Mouse (Mus musculus): Measurements from ENCODE around the gene Efcab1. TPM values are rescaled to one million over a fixed set of nuclear protein-coding genes. Genes with fewer than 3 reads are reported as not detected.
"Not testable (repeated sequence)": the region's sequence is repeated elsewhere in the genome, so short reads cannot be mapped to it uniquely, and the experiment has no call there.

Gene Efcab1
- polyA plus RNA-seq, 1 experiment from 2014 or later = 0.14 TPM

GRCm38 (mm10) chr16:14894713-14895112 lies 11.7 kb upstream of the Efcab1 start:
- WGBS (ENCODE audit: insufficient replicate concordance) = 78% methylated on average over 1 of the region's 1 CpGs
- DNase-seq = no peak
- Histone ChIP-seq H3K27ac (ENCODE audit: low read depth) (no peak overlapping the region), H3K4me3 (ENCODE audit: low read depth, low read length) (no peak overlapping the region), H3K36me3 (replicated peaks; ENCODE audit: insufficient read depth, low read length) (no peaks in the 10 kb centered on the region), H3K4me2 (ENCODE audit: low read depth, low read length) (no peak overlapping the region), H3K9me3 (ENCODE audit: low read length) (no peaks in the 10 kb centered on the region), H3K4me1 (ENCODE audit: insufficient read depth) (no peaks in the 10 kb centered on the region), H3K9ac (replicated peaks) (no peak overlapping the region), H3K27me3 (ENCODE audit: insufficient read depth, low read length) (no peaks in the 10 kb centered on the region)
- TF ChIP-seq CTCF (IDR thresholded peaks at IDR 0.05; ENCODE audit: low read depth) (no peak), EP300 (IDR thresholded peaks at IDR 0.05; ENCODE audit: low read depth) (no peak)
- ATAC-seq = no peak

GRCm38 (mm10) chr16:14895543-14895942 lies 10.9 kb upstream of the Efcab1 start:
- WGBS (ENCODE audit: insufficient replicate concordance) = 52% methylated on average over 2 of the region's 2 CpGs
- Histone ChIP-seq H3K9me3 (ENCODE audit: low read length) (no peaks in the 10 kb centered on the region), H3K4me2 (ENCODE audit: low read depth, low read length) (no peak overlapping the region), H3K9ac (replicated peaks) (no peak overlapping the region), H3K4me1 (ENCODE audit: insufficient read depth) (no peaks in the 10 kb centered on the region), H3K27ac (ENCODE audit: low read depth) (no peak overlapping the region), H3K27me3 (ENCODE audit: insufficient read depth, low read length) (no peaks in the 10 kb centered on the region), H3K4me3 (ENCODE audit: low read depth, low read length) (no peak overlapping the region), H3K36me3 (replicated peaks; ENCODE audit: insufficient read depth, low read length) (no peaks in the 10 kb centered on the region)
- TF ChIP-seq CTCF (IDR thresholded peaks at IDR 0.05; ENCODE audit: low read depth) (no peak), EP300 (IDR thresholded peaks at IDR 0.05; ENCODE audit: low read depth) (no peak)
- ATAC-seq (no peak), DNase-seq (no peak)

- not testable (repeated sequence) for H3K4me2 ChIP-seq (ENCODE audit: low read depth, low read length); H3K9me3 ChIP-seq (ENCODE audit: low read length); H3K27me3 ChIP-seq (ENCODE audit: insufficient read depth, low read length); H3K9ac ChIP-seq (replicated peaks); H3K4me3 ChIP-seq (ENCODE audit: low read depth, low read length); ATAC-seq; H3K4me1 ChIP-seq (ENCODE audit: insufficient read depth); H3K27ac ChIP-seq (ENCODE audit: low read depth); DNase-seq; H3K36me3 ChIP-seq (replicated peaks; ENCODE audit: insufficient read depth, low read length)
- 68% methylated on average over 3 of the region's 3 CpGs for WGBS (ENCODE audit: insufficient replicate concordance)
These were observed 24.3 kb downstream of the Efcab1 start for GRCm38 (mm10) chr16:14930711-14931110.

- H3K4me3 ChIP-seq (ENCODE audit: low read depth, low read length); H3K4me2 ChIP-seq (ENCODE audit: low read depth, low read length); H3K36me3 ChIP-seq (replicated peaks; ENCODE audit: insufficient read depth, low read length); H3K9ac ChIP-seq (replicated peaks); H3K4me1 ChIP-seq (ENCODE audit: insufficient read depth); H3K27ac ChIP-seq (ENCODE audit: low read depth); ATAC-seq; H3K9me3 ChIP-seq (ENCODE audit: low read length); H3K27me3 ChIP-seq (ENCODE audit: insufficient read depth, low read length): not testable (repeated sequence)
- peak; percentile 13 for DNase-seq
- 51% methylated on average over 6 of the region's 7 CpGs for WGBS (ENCODE audit: insufficient replicate concordance)
These were observed 30.2 kb downstream of the Efcab1 start for GRCm38 (mm10) chr16:14936478-14937166.

GRCm38 (mm10) chr16:14939552-14939951 lies 33.1 kb downstream of the Efcab1 start:
- H3K4me3 ChIP-seq (ENCODE audit: low read depth, low read length) = no peak overlapping the region
- no peaks in the 10 kb centered on the region for H3K9me3 ChIP-seq (ENCODE audit: low read length)
- DNase-seq (peak; percentile 21), ATAC-seq (peak; percentile 94)
- no peaks in the 10 kb centered on the region for H3K27me3 ChIP-seq (ENCODE audit: insufficient read depth, low read length)
- no peak overlapping the region for H3K4me2 ChIP-seq (ENCODE audit: low read depth, low read length)
- H3K27ac ChIP-seq (ENCODE audit: low read depth) = peak overlapping the region; percentile 84
- H3K36me3 ChIP-seq (replicated peaks; ENCODE audit: insufficient read depth, low read length) = no peaks in the 10 kb centered on the region
- TF ChIP-seq CTCF (IDR thresholded peaks at IDR 0.05; ENCODE audit: low read depth) (no peak), EP300 (IDR thresholded peaks at IDR 0.05; ENCODE audit: low read depth) (peak; percentile 54; the same call in 1 of the 2 replicates)
- 30% methylated on average over 1 of the region's 1 CpGs for WGBS (ENCODE audit: insufficient replicate concordance)
- peaks cover 2% of the 10 kb centered on the region; the same call in 1 of the 2 replicates for H3K4me1 ChIP-seq (ENCODE audit: insufficient read depth)
- no peak overlapping the region for H3K9ac ChIP-seq (replicated peaks)

- H3K4me3 ChIP-seq (ENCODE audit: low read depth, low read length) = no peak overlapping the region
- peaks cover 2% of the 10 kb centered on the region; the same call in 1 of the 2 replicates for H3K4me1 ChIP-seq (ENCODE audit: insufficient read depth)
- TF ChIP-seq CTCF (IDR thresholded peaks at IDR 0.05; ENCODE audit: low read depth) = no peak
- 47% methylated on average over 1 of the region's 1 CpGs for WGBS (ENCODE audit: insufficient replicate concordance)
- H3K9me3 ChIP-seq (ENCODE audit: low read length) = no peaks in the 10 kb centered on the region
- H3K27ac ChIP-seq (ENCODE audit: low read depth) = peak overlapping the region; percentile 84
- ATAC-seq = peak; percentile 73
- H3K27me3 ChIP-seq (ENCODE audit: insufficient read depth, low read length) = no peaks in the 10 kb centered on the region
- no peak overlapping the region for H3K9ac ChIP-seq (replicated peaks)
- DNase-seq = peak; percentile 28
- H3K36me3 ChIP-seq (replicated peaks; ENCODE audit: insufficient read depth, low read length) = no peaks in the 10 kb centered on the region
- no peak overlapping the region for H3K4me2 ChIP-seq (ENCODE audit: low read depth, low read length)
These were observed 33.7 kb downstream of the Efcab1 start for GRCm38 (mm10) chr16:14939994-14940715.
